Mouse (Mus musculus) mesoderm, embryonic 11.5 days (tissue): ENCODE data around the gene Nfu1.
A peak's percentile ranks its signal among the peaks of the same experiment; 100 is the strongest.
"Not testable (repeated sequence)": the region's sequence is repeated elsewhere in the genome, so short reads cannot be mapped to it uniquely, and the experiment has no call there.

Experiments
- DNase-seq: peaks from one replicate; pipeline ENCODE4 v3.0.0-alpha.2; 2012; ENCODE audit warnings: low read depth, low spot score

Gene Nfu1

GRCm38 (mm10) chr6:87026980-87027379 lies 17.9 kb downstream of the Nfu1 start:
- DNase-seq, result no peak

GRCm38 (mm10) chr6:87028881-87029280 lies 19.8 kb downstream of the Nfu1 start:
- no peak for DNase-seq

- not testable (repeated sequence) for DNase-seq
These were observed 22.3 kb downstream of the Nfu1 start for GRCm38 (mm10) chr6:87031310-87031709.

GRCm38 (mm10) chr6:87032401-87032800 lies 23.4 kb downstream of the Nfu1 start:
- no peak for DNase-seq

GRCm38 (mm10) chr6:87034395-87034794 lies 25.4 kb downstream of the Nfu1 start:
- no peak for DNase-seq

GRCm38 (mm10) chr6:87037826-87038620 lies 29.0 kb downstream of the Nfu1 start:
- DNase-seq, result no peak

- no peak for DNase-seq
These were observed 30.1 kb downstream of the Nfu1 start for GRCm38 (mm10) chr6:87039161-87039560.

GRCm38 (mm10) chr6:87040971-87041370 lies 31.9 kb downstream of the Nfu1 start:
- peak; percentile 12 for DNase-seq

GRCm38 (mm10) chr6:87041431-87041830 lies 32.4 kb downstream of the Nfu1 start:
- DNase-seq, result no peak

- no peak for DNase-seq
These were observed 32.9 kb downstream of the Nfu1 start for GRCm38 (mm10) chr6:87042004-87042336.

GRCm38 (mm10) chr6:87042337-87043130 lies 33.5 kb downstream of the Nfu1 start, which contains the start of gene Gfpt1:
Gene Gfpt1, plus strand, starts transcription at chr6:87042846.
- peak; percentile 95 for DNase-seq

- peak; percentile 7 for DNase-seq
These were observed 34.1 kb downstream of the Nfu1 start for GRCm38 (mm10) chr6:87043131-87043516.

GRCm38 (mm10) chr6:87044895-87045294 lies 35.9 kb downstream of the Nfu1 start:
- DNase-seq, result no peak

GRCm38 (mm10) chr6:87045507-87045906 lies 36.5 kb downstream of the Nfu1 start:
- no peak for DNase-seq

GRCm38 (mm10) chr6:87048712-87049111 lies 39.7 kb downstream of the Nfu1 start:
- DNase-seq, result not testable (repeated sequence)

GRCm38 (mm10) chr6:87051886-87052425 lies 42.9 kb downstream of the Nfu1 start:
- DNase-seq, result no peak

GRCm38 (mm10) chr6:87054193-87054592 lies 45.2 kb downstream of the Nfu1 start:
- DNase-seq, result no peak

- DNase-seq, result no peak
These were observed 50.7 kb downstream of the Nfu1 start for GRCm38 (mm10) chr6:87059754-87060153.

GRCm38 (mm10) chr6:87063586-87063985 lies 54.5 kb downstream of the Nfu1 start:
- no peak for DNase-seq

GRCm38 (mm10) chr6:87068209-87068608 lies 59.2 kb downstream of the Nfu1 start:
- no peak for DNase-seq

- no peak for DNase-seq
These were observed 60.3 kb downstream of the Nfu1 start for GRCm38 (mm10) chr6:87069195-87069900.

- DNase-seq, result no peak
These were observed 61.6 kb downstream of the Nfu1 start for GRCm38 (mm10) chr6:87070641-87071040.
